Mouse (Mus musculus): Measurements from ENCODE around the gene Dnaaf2.

DNA sequence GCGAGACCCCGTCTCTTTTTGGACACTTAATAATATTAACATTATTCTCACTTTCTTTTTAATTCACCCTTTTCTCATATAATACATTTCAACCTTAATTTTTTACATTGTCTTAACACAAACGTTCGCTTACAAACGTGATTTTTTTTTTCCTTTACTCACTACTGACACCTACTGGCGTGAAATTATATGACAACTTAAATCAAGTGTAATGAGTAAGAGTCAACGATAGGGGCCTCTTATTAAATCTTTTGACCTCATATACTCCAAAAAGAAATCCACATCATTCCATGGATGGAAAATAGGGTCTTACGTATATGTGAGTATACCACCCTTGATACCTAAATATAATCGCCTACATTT is 38.7 kb downstream of the Dnaaf2 start:
- TF ChIP-seq POLR2A (IDR thresholded peaks at IDR 0.05; ENCODE audit: insufficient read depth, low read depth, low read length) (no peak), CTCF (IDR thresholded peaks at IDR 0.05) (peak; percentile 85)
